Mouse (Mus musculus): ENCODE data around the gene Mfap3. TPM values are rescaled to one million over a fixed set of nuclear protein-coding genes. Genes with fewer than 3 reads are reported as not detected.

Mfap3 gene
- polyA plus RNA-seq (2012; rRNA removed) (4.8 and 5.4 TPM in 2 replicates), polyA plus RNA-seq (2014; fragmentation: Nextera tagmentation; extraction: Ambion mirVana) (10.8 and 11.7 TPM in 2 replicates)

- H3K9me3 ChIP-seq (ENCODE audit: control insufficient read depth, low read length) = no peaks in the 10 kb centered on the region
- peak within 1 kb of the TSS; percentile 89 for H3K4me2 ChIP-seq (ENCODE audit: low read depth)
- ATAC-seq (ENCODE audit: insufficient read depth) = peak; percentile 95
- peak; percentile 75 to 76 (median 75) for DNase-seq (ENCODE audit: low read depth in 3 of 3, low spot score in 3 of 3)
- H3K4me1 ChIP-seq (replicated peaks; ENCODE audit: control insufficient read depth in 2 of 2, insufficient read depth in 2 of 2, low read length in 1 of 2) = peaks cover 9 to 11% of the 10 kb centered on the region in 2 experiments
- peak within 1 kb of the TSS; percentile 7; the same call in 1 of the 2 replicates for H3K27ac ChIP-seq
- under 1% methylated on average over 59 of the region's 59 CpGs for WGBS (ENCODE audit: insufficient replicate concordance)
- peaks cover 2% of the 10 kb centered on the region for H3K36me3 ChIP-seq (replicated peaks; ENCODE audit: control insufficient read depth, insufficient read depth, low read depth)
- H3K4me3 ChIP-seq (ENCODE audit: insufficient read depth in 1 of 2, low read depth in 2 of 2, low read length in 2 of 2) = peak within 1 kb of the TSS; percentile 93 to 97
- no peaks in the 10 kb centered on the region for H3K27me3 ChIP-seq (ENCODE audit: control insufficient read depth, insufficient read depth, low read length)
- TF ChIP-seq EP300 (IDR thresholded peaks at IDR 0.05; ENCODE audit: low read depth) = no peak
- TF ChIP-seq CTCF (IDR thresholded peaks at IDR 0.05; ENCODE audit: low read depth) = no peak
- H3K9ac ChIP-seq (replicated peaks) = peak within 1 kb of the TSS; percentile 90
Observed at GRCm38 (mm10) chr11:57518091-57518750, at the start of gene Mfap3, which contains the start of gene Fam114a2. TSS of gene Mfap3 (plus strand) at chr11:57518664. TSS of gene Fam114a2 (minus strand) at chr11:57518617.

- WGBS (ENCODE audit: insufficient replicate concordance) = 43% methylated on average over 4 of the region's 4 CpGs
- no peaks in the 10 kb centered on the region for H3K4me1 ChIP-seq (replicated peaks; ENCODE audit: control insufficient read depth in 2 of 2, insufficient read depth in 2 of 2, low read length in 1 of 2)
- no peak overlapping the region for H3K4me3 ChIP-seq (ENCODE audit: insufficient read depth in 1 of 2, low read depth in 2 of 2, low read length in 2 of 2)
- H3K27me3 ChIP-seq (ENCODE audit: control insufficient read depth, insufficient read depth, low read length) = no peaks in the 10 kb centered on the region
- ATAC-seq (ENCODE audit: insufficient read depth) (no peak), DNase-seq (ENCODE audit: low read depth in 3 of 3, low spot score in 3 of 3) (no peak)
- H3K27ac ChIP-seq = no peak overlapping the region
- H3K4me2 ChIP-seq (ENCODE audit: low read depth) = no peak overlapping the region
- no peaks in the 10 kb centered on the region for H3K9me3 ChIP-seq (ENCODE audit: control insufficient read depth, low read length)
- TF ChIP-seq CTCF (IDR thresholded peaks at IDR 0.05; ENCODE audit: low read depth) (peak; percentile 23; the same call in 1 of the 2 replicates), EP300 (IDR thresholded peaks at IDR 0.05; ENCODE audit: low read depth) (no peak)
- no peak overlapping the region for H3K9ac ChIP-seq (replicated peaks)
- no peaks in the 10 kb centered on the region for H3K36me3 ChIP-seq (replicated peaks; ENCODE audit: control insufficient read depth, insufficient read depth, low read depth)
Observed at GRCm38 (mm10) chr11:57468706-57469105, 49.8 kb upstream of the Mfap3 start.

- DNase-seq (ENCODE audit: low read depth in 3 of 3, low spot score in 3 of 3) = no peak
- no peaks in the 10 kb centered on the region for H3K9me3 ChIP-seq (ENCODE audit: control insufficient read depth, low read length)
- H3K27ac ChIP-seq = no peak overlapping the region
- H3K4me1 ChIP-seq (replicated peaks; ENCODE audit: control insufficient read depth in 2 of 2, insufficient read depth in 2 of 2, low read length in 1 of 2) = no peaks in the 10 kb centered on the region
- TF ChIP-seq CTCF (IDR thresholded peaks at IDR 0.05; ENCODE audit: low read depth) (no peak), EP300 (IDR thresholded peaks at IDR 0.05; ENCODE audit: low read depth) (no peak)
- no peak overlapping the region for H3K9ac ChIP-seq (replicated peaks)
- H3K4me2 ChIP-seq (ENCODE audit: low read depth) = no peak overlapping the region
- no peak for ATAC-seq (ENCODE audit: insufficient read depth)
- no peaks in the 10 kb centered on the region for H3K27me3 ChIP-seq (ENCODE audit: control insufficient read depth, insufficient read depth, low read length)
- no peak overlapping the region for H3K4me3 ChIP-seq (ENCODE audit: insufficient read depth in 1 of 2, low read depth in 2 of 2, low read length in 2 of 2)
- 33% methylated on average over 6 of the region's 6 CpGs for WGBS (ENCODE audit: insufficient replicate concordance)
- H3K36me3 ChIP-seq (replicated peaks; ENCODE audit: control insufficient read depth, insufficient read depth, low read depth) = no peaks in the 10 kb centered on the region
Observed at GRCm38 (mm10) chr11:57470056-57470455, 48.4 kb upstream of the Mfap3 start.

- Histone ChIP-seq H3K9ac (replicated peaks) (no peak overlapping the region), H3K4me1 (replicated peaks; ENCODE audit: control insufficient read depth in 2 of 2, insufficient read depth in 2 of 2, low read length in 1 of 2) (no peaks in the 10 kb centered on the region), H3K27ac (no peak overlapping the region), H3K4me2 (ENCODE audit: low read depth) (no peak overlapping the region), H3K36me3 (replicated peaks; ENCODE audit: control insufficient read depth, insufficient read depth, low read depth) (no peaks in the 10 kb centered on the region), H3K27me3 (ENCODE audit: control insufficient read depth, insufficient read depth, low read length) (no peaks in the 10 kb centered on the region), H3K4me3 (ENCODE audit: insufficient read depth in 1 of 2, low read depth in 2 of 2, low read length in 2 of 2) (no peak overlapping the region), H3K9me3 (ENCODE audit: control insufficient read depth, low read length) (no peaks in the 10 kb centered on the region)
- ATAC-seq (ENCODE audit: insufficient read depth) = no peak
- DNase-seq (ENCODE audit: low read depth in 3 of 3, low spot score in 3 of 3) = no peak
- WGBS (ENCODE audit: insufficient replicate concordance) = 67% methylated on average over 7 of the region's 7 CpGs
- TF ChIP-seq CTCF (IDR thresholded peaks at IDR 0.05; ENCODE audit: low read depth) (no peak), EP300 (IDR thresholded peaks at IDR 0.05; ENCODE audit: low read depth) (no peak)
Observed at GRCm38 (mm10) chr11:57470979-57471378, 47.5 kb upstream of the Mfap3 start.

- DNase-seq (ENCODE audit: low read depth in 3 of 3, low spot score in 3 of 3) = no peak
- no peaks in the 10 kb centered on the region for H3K36me3 ChIP-seq (replicated peaks; ENCODE audit: control insufficient read depth, insufficient read depth, low read depth)
- H3K4me3 ChIP-seq (ENCODE audit: insufficient read depth in 1 of 2, low read depth in 2 of 2, low read length in 2 of 2) = no peak overlapping the region
- ATAC-seq (ENCODE audit: insufficient read depth) = no peak
- no peaks in the 10 kb centered on the region for H3K27me3 ChIP-seq (ENCODE audit: control insufficient read depth, insufficient read depth, low read length)
- 41% methylated on average over 6 of the region's 6 CpGs for WGBS (ENCODE audit: insufficient replicate concordance)
- no peak overlapping the region for H3K27ac ChIP-seq
- TF ChIP-seq CTCF (IDR thresholded peaks at IDR 0.05; ENCODE audit: low read depth) (no peak), EP300 (IDR thresholded peaks at IDR 0.05; ENCODE audit: low read depth) (no peak)
- H3K4me2 ChIP-seq (ENCODE audit: low read depth) = no peak overlapping the region
- no peaks in the 10 kb centered on the region for H3K9me3 ChIP-seq (ENCODE audit: control insufficient read depth, low read length)
- no peaks in the 10 kb centered on the region for H3K4me1 ChIP-seq (replicated peaks; ENCODE audit: control insufficient read depth in 2 of 2, insufficient read depth in 2 of 2, low read length in 1 of 2)
- H3K9ac ChIP-seq (replicated peaks) = no peak overlapping the region
Observed at GRCm38 (mm10) chr11:57474296-57474941, 44.0 kb upstream of the Mfap3 start.

All from liver, embryonic 14.5 days (tissue).